15 mouse cellular contexts compared by ENCODE assay signal in the genomic region with DNA sequence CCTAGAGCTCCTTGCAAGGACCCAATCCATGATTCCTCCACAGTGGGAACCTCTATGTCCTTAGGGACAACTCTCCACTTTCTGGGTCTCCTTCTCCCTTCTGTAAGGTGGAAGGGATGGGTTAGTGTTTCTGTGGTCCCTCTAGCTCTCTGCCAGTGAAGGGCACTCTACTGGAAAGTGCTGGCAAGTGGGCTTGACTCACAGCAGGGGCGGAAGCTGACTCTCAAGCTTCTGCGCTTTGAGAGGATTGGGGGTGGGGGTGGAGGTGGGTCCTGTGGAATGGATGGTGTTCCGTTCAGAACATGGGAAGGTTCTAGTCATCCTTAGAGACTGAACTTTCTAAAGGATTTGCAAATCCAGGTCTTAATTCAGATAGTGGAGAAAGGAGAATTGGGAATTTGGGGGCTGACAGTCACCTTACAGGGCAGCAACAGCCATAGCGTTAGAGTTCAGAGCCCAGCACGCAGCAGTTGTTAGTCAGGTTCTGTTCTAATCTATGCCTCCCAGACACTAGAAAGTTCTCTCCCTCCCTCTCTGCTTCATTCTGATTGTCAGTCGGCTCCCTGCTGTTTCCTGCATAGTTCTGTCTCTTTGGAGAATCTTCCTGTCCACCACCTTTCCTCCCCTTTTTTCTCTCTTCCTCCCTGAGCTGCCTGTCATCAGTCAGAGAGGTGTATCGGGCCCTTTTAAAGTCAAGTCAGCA. TPM values are rescaled to one million over a fixed set of nuclear protein-coding genes. Genes with fewer than 3 reads are reported as not detected.
DNase-seq lines count a peak whose midpoint lies in the region; ATAC-seq and TF ChIP-seq lines count a peak whose summit lies in the region.
"Had no signal": no experiment of that assay in that cellular context is flagged by ENCODE, and none has a peak within 500 bp of the region (broad histone marks: within the 10 kb centered on the region; RNA-seq: fewer than 3 reads in every experiment).

No protein-coding gene starts in this region.

- no peak for TF ChIP-seq CTCF in left cerebral cortex, adult 2 months (IDR thresholded peaks at IDR 0.05)
- no peak for TF ChIP-seq CTCF in MEL (IDR thresholded peaks at IDR 0.05 in 2 of 3, conservative IDR thresholded peaks at IDR 0.05 in 1 of 3; ENCODE audit: control insufficient read depth in 1 of 3, insufficient read depth in 1 of 3, low read depth in 2 of 3, low read length in 3 of 3, poor library complexity in 1 of 3, severe bottlenecking in 1 of 3)

- intact Hi-C loops in left cerebral cortex, adult 2 months (cut with DNase I), result loop anchor here (1.0 to 5.0 kb wide), 6 partner anchors 29 to 649 kb away; partner anchors contain the start of genes Rmnd5a and Rnf103
- intact Hi-C loops in left cerebral cortex, postnatal 36 days (cut with DNase I), result loop anchor here (2.0 to 10.0 kb wide), 5 partner anchors 92 to 356 kb away; partner anchors contain the start of genes Kdm3a and Rmnd5a

- no peak for DNase-seq in left cerebral cortex, adult 2 months (ENCODE audit: extremely low spot score in 1 of 2, low spot score in 2 of 2)
- no peak for DNase-seq in left cerebral cortex, postnatal 36 days (ENCODE audit: low spot score in 2 of 2)
- peak; percentile 80 for DNase-seq in MEL (ENCODE audit: low read depth, low spot score)
- peak; percentile 56 for DNase-seq in brain, adult 2 months (ENCODE audit: low read depth, low spot score)
- DNase-seq in layer of hippocampus, adult 18-20 months (ENCODE audit: low spot score in 2 of 2), result no peak
- DNase-seq in lung, postnatal 10 days, result no peak
- DNase-seq in cerebellum, postnatal 4 days (ENCODE audit: low spot score in 2 of 2), result no peak
- DNase-seq: adrenal gland, postnatal 36 days; gastrocnemius, postnatal 10 days; kidney, adult 8-10 months; kidney, postnatal 36 days had no signal

- H3K36me3 ChIP-seq in MEL (ENCODE audit: control insufficient read depth in 1 of 2, insufficient read depth in 2 of 2, low read length in 2 of 2), result 0 out of 4 replicates have a peak, but pooled peaks cover 0 to 6% of the 10 kb centered on the region in 2 experiments
- no peaks in the 10 kb centered on the region for H3K36me3 ChIP-seq in liver, embryonic 12.5 days
- H3K36me3 ChIP-seq: G1E; limb, embryonic 12.5 days had no signal

- no peaks in the 10 kb centered on the region for H3K27me3 ChIP-seq in MEL (ENCODE audit: control insufficient read depth in 1 of 2, insufficient read depth in 2 of 2, low read length in 2 of 2)
- no peaks in the 10 kb centered on the region for H3K27me3 ChIP-seq in liver, embryonic 12.5 days (replicated peaks)
- H3K27me3 ChIP-seq: limb, embryonic 12.5 days; midbrain, embryonic 13.5 days had no signal

- H3K79me2 ChIP-seq in MEL (ENCODE audit: control insufficient read depth, insufficient read depth, low read length, poor library complexity), result no peaks in the 10 kb centered on the region

- no peak overlapping the region for H3K4me3 ChIP-seq in left cerebral cortex, adult 2 months
- H3K4me3 ChIP-seq in MEL (ENCODE audit: control insufficient read depth in 1 of 2, insufficient read depth in 1 of 2, low read depth in 2 of 2, low read length in 2 of 2), result peak overlapping the region; percentile 9 to 64
- H3K4me3 ChIP-seq in liver, embryonic 12.5 days, result peak overlapping the region; percentile 27
- H3K4me3 ChIP-seq: limb, embryonic 12.5 days; midbrain, embryonic 13.5 days had no signal

- peak; percentile 70 to 82 for TF ChIP-seq EP300 in MEL (IDR thresholded peaks at IDR 0.05; ENCODE audit: low read depth in 1 of 2, low read length in 2 of 2)

- H3K4me2 ChIP-seq in liver, embryonic 12.5 days, result peak overlapping the region; percentile 64
- H3K4me2 ChIP-seq: limb, embryonic 12.5 days; midbrain, embryonic 13.5 days had no signal

- H3K9ac ChIP-seq in MEL (ENCODE audit: control insufficient read depth, low read depth, low read length, poor library complexity, severe bottlenecking), result peak overlapping the region; percentile 1; the same call in 1 of the 2 replicates
- peak overlapping the region; percentile 43 for H3K9ac ChIP-seq in liver, embryonic 12.5 days
- H3K9ac ChIP-seq: limb, embryonic 12.5 days; midbrain, embryonic 13.5 days had no signal

- H3K9me3 ChIP-seq in MEL (replicated peaks; ENCODE audit: insufficient read depth, low read length), result no peaks in the 10 kb centered on the region
- H3K9me3 ChIP-seq in liver, embryonic 12.5 days (replicated peaks), result no peaks in the 10 kb centered on the region
- H3K9me3 ChIP-seq: G1E; limb, embryonic 12.5 days; midbrain, embryonic 13.5 days had no signal

- WGBS in liver, embryonic 12.5 days (ENCODE audit: insufficient replicate concordance), result 17% methylated on average over 7 of the region's 7 CpGs

- TF ChIP-seq POLR2A in MEL (IDR thresholded peaks at IDR 0.05; ENCODE audit: control insufficient read depth in 1 of 2, insufficient read depth in 1 of 2, low read depth in 1 of 2, low read length in 2 of 2, poor library complexity in 1 of 2), result no peak

- TF ChIP-seq RAD21 in MEL (IDR thresholded peaks at IDR 0.05; ENCODE audit: low read depth, low read length), result no peak

- H3K27ac ChIP-seq in left cerebral cortex, adult 2 months, result peak overlapping the region; percentile 78
- H3K27ac ChIP-seq in MEL (ENCODE audit: control insufficient read depth, low read depth, low read length), result no peak overlapping the region
- peak overlapping the region; percentile 89 for H3K27ac ChIP-seq in liver, embryonic 12.5 days
- H3K27ac ChIP-seq: limb, embryonic 12.5 days; midbrain, embryonic 13.5 days had no signal

- ATAC-seq in liver, embryonic 12.5 days, result peak; percentile 92
- ATAC-seq: midbrain, embryonic 13.5 days had no signal

- H3K4me1 ChIP-seq in MEL (ENCODE audit: control insufficient read depth in 1 of 2, insufficient read depth in 2 of 2, low read length in 2 of 2), result peaks cover 5 to 11% of the 10 kb centered on the region in 2 experiments
- peaks cover 43% of the 10 kb centered on the region for H3K4me1 ChIP-seq in liver, embryonic 12.5 days
- H3K4me1 ChIP-seq: limb, embryonic 12.5 days had no signal

TF ChIP-seq in MEL, 35 proteins besides CTCF, POLR2A, EP300 and RAD21:
- TF ChIP-seq GATA1 (IDR thresholded peaks at IDR 0.05; ENCODE audit: low read depth, low read length) (peak; percentile 85), CHD2 (IDR thresholded peaks at IDR 0.05; ENCODE audit: low read length) (no peak), TCF12 (IDR thresholded peaks at IDR 0.05; ENCODE audit: low read depth, low read length) (peak; percentile 80), SMC3 (IDR thresholded peaks at IDR 0.05; ENCODE audit: low read depth, low read length) (no peak), SIN3A (IDR thresholded peaks at IDR 0.05; ENCODE audit: low read length) (peak; percentile 32; the same call in 1 of the 2 replicates), TAL1 (IDR thresholded peaks at IDR 0.05; ENCODE audit: low read length) (peak; percentile 95)

RNA-seq across cellular contexts. Expression of gene Mrpl35, which starts 25.6 kb away (rescaled TPM):
- 10 to 100 TPM; 27.8 to 29.6 TPM for total RNA-seq in left cerebral cortex, adult 2 months (2021)
- 10 to 100 TPM; 26.4 to 29.1 TPM for total RNA-seq in left cerebral cortex, postnatal 36 days (2021)
- total RNA-seq in MEL (2012; rRNA removed), result 26.0 and 28.3 TPM in 2 replicates
- 10 to 100 TPM in 1 of 2 experiments, not detected in 1; 34.8 TPM for polyA plus RNA-seq in MEL (2012; ENCODE audit: insufficient read depth in 1 of 2, insufficient read length in 2 of 2, low read depth in 1 of 2, low replicate concordance in 2 of 2, missing spikeins in 1 of 2)
- 81.6 and 82.7 TPM in 2 replicates for polyA plus RNA-seq in liver, embryonic 12.5 days (2016; fragmentation: Nextera tagmentation; extraction: Ambion mirVana)
- total RNA-seq in layer of hippocampus, adult 18-20 months (2021), result 10 to 100 TPM; 31.8 to 32.0 TPM

RNA-seq across cellular contexts. Expression of gene Immt, which starts 30.0 kb away (rescaled TPM):
- total RNA-seq in left cerebral cortex, adult 2 months (2021), result 100 to 1,000 TPM; 126 to 150 TPM
- 100 to 1,000 TPM; 142 to 143 TPM for total RNA-seq in left cerebral cortex, postnatal 36 days (2021)
- 133 and 137 TPM in 2 replicates for total RNA-seq in MEL (2012; rRNA removed)
- 100 to 1,000 TPM; 158 to 702 TPM for polyA plus RNA-seq in MEL (2012; ENCODE audit: insufficient read depth in 1 of 2, insufficient read length in 2 of 2, low read depth in 1 of 2, low replicate concordance in 2 of 2, missing spikeins in 1 of 2)
- 156 and 176 TPM in 2 replicates for polyA plus RNA-seq in liver, embryonic 12.5 days (2016; fragmentation: Nextera tagmentation; extraction: Ambion mirVana)
- 100 to 1,000 TPM; 132 to 141 TPM for total RNA-seq in layer of hippocampus, adult 18-20 months (2021)

Comparison
In these comparisons a context has a peak if more than half of its experiments do, and no peak if none do; other contexts are left out.
1. DNase-seq: peak in MEL (single experiment) and brain, adult 2 months (single experiment); none in left cerebral cortex, adult 2 months (0 of 2), left cerebral cortex, postnatal 36 days (0 of 2), layer of hippocampus, adult 18-20 months (0 of 2), lung, postnatal 10 days (single experiment) and cerebellum, postnatal 4 days (0 of 2).